Mouse (Mus musculus) central nervous system, embryonic 14 days (tissue): ENCODE measurements around the gene Zfp217. TPM values are rescaled to one million over a fixed set of nuclear protein-coding genes. Genes with fewer than 3 reads are reported as not detected.

Experiments used
- polyA plus RNA-seq: library from polyadenylated mRNA; depleted of rRNA; stranded (reverse); fragments of >200 nt; gene quantifications from 2 replicates; pipeline ENCODE4 v1.2.3, GENCODE M21; 2012; rRNA removed

Zfp217 gene
- 6.4 and 7.4 TPM in 2 replicates for polyA plus RNA-seq

DNA sequence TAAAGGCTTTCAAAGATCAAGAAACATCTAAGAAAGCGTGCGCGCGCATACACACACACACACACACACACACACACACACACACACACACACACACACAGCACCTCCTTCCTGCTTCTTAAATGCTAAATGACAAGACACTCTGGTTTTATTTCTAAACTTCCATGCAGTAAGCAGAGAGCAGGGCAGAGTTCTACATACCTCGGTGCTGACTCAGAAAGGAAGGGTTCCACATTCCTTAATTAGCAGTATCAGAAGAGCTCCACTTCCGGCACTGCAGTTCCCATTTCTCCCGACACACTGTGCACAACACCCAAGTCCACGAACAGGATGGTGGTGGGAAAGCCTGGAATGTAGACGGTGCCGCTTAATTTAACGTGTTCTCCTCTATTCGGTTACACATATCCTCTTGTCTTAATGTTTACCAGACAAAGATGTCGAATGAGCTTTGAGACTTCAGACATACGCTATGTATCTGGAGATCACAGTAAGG is at the start of gene Zfp217:
Zfp217 (minus strand) TSS at position 443 of the 493 bp plus-strand sequence.

